Mouse (Mus musculus): Measurements from ENCODE around the gene Traf3ip2.

DNA sequence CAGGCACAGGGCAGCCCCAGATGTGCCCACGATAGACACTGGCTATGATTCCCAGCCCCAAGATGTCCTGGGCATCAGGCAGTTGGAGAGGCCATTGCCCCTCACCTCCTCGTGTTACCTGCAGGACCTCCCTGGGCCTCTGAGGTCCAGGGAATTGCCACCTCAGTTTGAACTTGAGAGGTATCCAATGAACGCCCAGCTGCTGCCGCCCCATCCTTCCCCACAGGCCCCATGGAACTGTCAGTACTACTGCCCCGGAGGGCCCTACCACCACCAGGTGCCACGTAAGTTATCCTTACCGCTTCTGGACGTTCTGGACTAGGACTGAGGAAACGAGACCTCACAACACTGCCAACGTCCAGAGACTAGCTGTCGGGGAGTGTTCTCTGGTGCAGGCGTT lies 13.6 kb downstream of the Traf3ip2 start:
- TF ChIP-seq TAL1 (IDR thresholded peaks at IDR 0.05; ENCODE audit: low read length) (no peak), GATA1 (IDR thresholded peaks at IDR 0.05; ENCODE audit: low read length) (no peak)
